Mouse (Mus musculus): Measurements from ENCODE around the gene Ifna6. TPM values are rescaled to one million over a fixed set of nuclear protein-coding genes. Genes with fewer than 3 reads are reported as not detected.

Gene Ifna6
- polyA plus RNA-seq, 1 experiment from 2014 or later: not detected

- TF ChIP-seq EP300 (IDR thresholded peaks at IDR 0.05; ENCODE audit: low read depth) (no peak), CTCF (IDR thresholded peaks at IDR 0.05; ENCODE audit: low read depth) (peak; percentile 24; the same call in 1 of the 2 replicates)
- 72% methylated on average over 4 of the region's 4 CpGs for WGBS (ENCODE audit: insufficient replicate concordance)
- no peak for DNase-seq
- H3K27ac ChIP-seq (ENCODE audit: low read depth): no peak overlapping the region
- no peaks in the 10 kb centered on the region for H3K9me3 ChIP-seq (ENCODE audit: low read length)
- H3K4me1 ChIP-seq (ENCODE audit: insufficient read depth): peaks cover 7% of the 10 kb centered on the region; the same call in 1 of the 2 replicates
- no peaks in the 10 kb centered on the region for H3K27me3 ChIP-seq (ENCODE audit: insufficient read depth, low read length)
- no peak overlapping the region for H3K4me2 ChIP-seq (ENCODE audit: low read depth, low read length)
- no peak for ATAC-seq
- no peak overlapping the region for H3K9ac ChIP-seq (replicated peaks)
- no peak overlapping the region for H3K4me3 ChIP-seq (ENCODE audit: low read depth, low read length)
- H3K36me3 ChIP-seq (replicated peaks; ENCODE audit: insufficient read depth, low read length): no peaks in the 10 kb centered on the region
Observed at GRCm38 (mm10) chr4:88876520-88876919, 49.3 kb downstream of the Ifna6 start.

Other genes starting within 250 kb of the Ifna6 start
- gene Ifna9, start 235.0 kb upstream of the Ifna6 start, polyA plus RNA-seq (2015; fragmentation: Nextera tagmentation; extraction: Ambion mirVana): not detected in 2 replicates
- not detected in 2 replicates for gene Ifna12, start 224.0 kb upstream of the Ifna6 start, polyA plus RNA-seq (2015; fragmentation: Nextera tagmentation; extraction: Ambion mirVana)
- not detected in 2 replicates for gene C87499, start 193.0 kb upstream of the Ifna6 start, polyA plus RNA-seq (2015; fragmentation: Nextera tagmentation; extraction: Ambion mirVana)
- not detected in 2 replicates for gene Ifna13, start 183.0 kb upstream of the Ifna6 start, polyA plus RNA-seq (2015; fragmentation: Nextera tagmentation; extraction: Ambion mirVana)
- not detected in 2 replicates for gene Ifna16, start 150.5 kb upstream of the Ifna6 start, polyA plus RNA-seq (2015; fragmentation: Nextera tagmentation; extraction: Ambion mirVana)
- gene Ifna2, start 143.5 kb upstream of the Ifna6 start, polyA plus RNA-seq (2015; fragmentation: Nextera tagmentation; extraction: Ambion mirVana): not detected in 2 replicates
- gene Ifnab, start 136.1 kb upstream of the Ifna6 start, polyA plus RNA-seq (2015; fragmentation: Nextera tagmentation; extraction: Ambion mirVana): not detected in 2 replicates
- gene Gm26566, start 105.6 kb upstream of the Ifna6 start, polyA plus RNA-seq (2015; fragmentation: Nextera tagmentation; extraction: Ambion mirVana): 0.15 and 0.22 TPM in 2 replicates
- gene Klhl9, start 105.0 kb upstream of the Ifna6 start, polyA plus RNA-seq (2015; fragmentation: Nextera tagmentation; extraction: Ambion mirVana): 18.6 and 20.1 TPM in 2 replicates
- not detected in 2 replicates for gene Gm13271, start 72.5 kb upstream of the Ifna6 start, polyA plus RNA-seq (2015; fragmentation: Nextera tagmentation; extraction: Ambion mirVana)
- gene Gm13283, start 67.3 kb upstream of the Ifna6 start, polyA plus RNA-seq (2015; fragmentation: Nextera tagmentation; extraction: Ambion mirVana): 0.13 TPM in 1 of 2 replicates, not detected in the other
- gene Gm13290, start 53.6 kb upstream of the Ifna6 start, polyA plus RNA-seq (2015; fragmentation: Nextera tagmentation; extraction: Ambion mirVana): not detected in 2 replicates
- not detected in 2 replicates for gene Gm13289, start 50.5 kb upstream of the Ifna6 start, polyA plus RNA-seq (2015; fragmentation: Nextera tagmentation; extraction: Ambion mirVana)
- not detected in 2 replicates for gene Gm13272, start 47.6 kb upstream of the Ifna6 start, polyA plus RNA-seq (2015; fragmentation: Nextera tagmentation; extraction: Ambion mirVana)
- not detected in 2 replicates for gene Ifnz, start 45.3 kb upstream of the Ifna6 start, polyA plus RNA-seq (2015; fragmentation: Nextera tagmentation; extraction: Ambion mirVana)
- not detected in 2 replicates for gene Gm13276, start 41.7 kb upstream of the Ifna6 start, polyA plus RNA-seq (2015; fragmentation: Nextera tagmentation; extraction: Ambion mirVana)
- not detected in 2 replicates for gene Gm13277, start 38.8 kb upstream of the Ifna6 start, polyA plus RNA-seq (2015; fragmentation: Nextera tagmentation; extraction: Ambion mirVana)
- gene Gm13278, start 35.9 kb upstream of the Ifna6 start, polyA plus RNA-seq (2015; fragmentation: Nextera tagmentation; extraction: Ambion mirVana): not detected in 2 replicates
- not detected in 2 replicates for gene Gm13275, start 32.9 kb upstream of the Ifna6 start, polyA plus RNA-seq (2015; fragmentation: Nextera tagmentation; extraction: Ambion mirVana)
- gene Gm13279, start 30.0 kb upstream of the Ifna6 start, polyA plus RNA-seq (2015; fragmentation: Nextera tagmentation; extraction: Ambion mirVana): not detected in 2 replicates
- 0.17 and 0.25 TPM in 2 replicates for gene Gm13285, start 27.8 kb upstream of the Ifna6 start, polyA plus RNA-seq (2015; fragmentation: Nextera tagmentation; extraction: Ambion mirVana)
- not detected in 2 replicates for gene Gm13287, start 24.2 kb upstream of the Ifna6 start, polyA plus RNA-seq (2015; fragmentation: Nextera tagmentation; extraction: Ambion mirVana)
- gene Gm13288, start 21.9 kb upstream of the Ifna6 start, polyA plus RNA-seq (2015; fragmentation: Nextera tagmentation; extraction: Ambion mirVana): not detected in 2 replicates
- not detected in 2 replicates for gene Ifna7, start 11.2 kb upstream of the Ifna6 start, polyA plus RNA-seq (2015; fragmentation: Nextera tagmentation; extraction: Ambion mirVana)
- not detected in 2 replicates for gene Ifna11, start 7.5 kb upstream of the Ifna6 start, polyA plus RNA-seq (2015; fragmentation: Nextera tagmentation; extraction: Ambion mirVana)
- gene Ifna5, start 8.1 kb downstream of the Ifna6 start, polyA plus RNA-seq (2015; fragmentation: Nextera tagmentation; extraction: Ambion mirVana): not detected in 2 replicates
- gene Ifna4, start 14.4 kb downstream of the Ifna6 start, polyA plus RNA-seq (2015; fragmentation: Nextera tagmentation; extraction: Ambion mirVana): not detected in 2 replicates
- gene Ifna1, start 22.7 kb downstream of the Ifna6 start, polyA plus RNA-seq (2015; fragmentation: Nextera tagmentation; extraction: Ambion mirVana): not detected in 2 replicates
- not detected in 2 replicates for gene Ifne, start 52.8 kb downstream of the Ifna6 start, polyA plus RNA-seq (2015; fragmentation: Nextera tagmentation; extraction: Ambion mirVana)